Mouse (Mus musculus): Measurements from ENCODE around the gene Gpr21.
"Not testable (repeated sequence)": the region's sequence is repeated elsewhere in the genome, so short reads cannot be mapped to it uniquely, and the experiment has no call there.

The Gpr21 gene

GRCm38 (mm10) chr2:37516030-37516710 lies at the start of gene Gpr21:
Gpr21 (plus strand) TSS chr2:37516332.
- DNase-seq (ENCODE audit: inconsistent age in 2 of 2, low spot score in 1 of 2): no peak

DNA sequence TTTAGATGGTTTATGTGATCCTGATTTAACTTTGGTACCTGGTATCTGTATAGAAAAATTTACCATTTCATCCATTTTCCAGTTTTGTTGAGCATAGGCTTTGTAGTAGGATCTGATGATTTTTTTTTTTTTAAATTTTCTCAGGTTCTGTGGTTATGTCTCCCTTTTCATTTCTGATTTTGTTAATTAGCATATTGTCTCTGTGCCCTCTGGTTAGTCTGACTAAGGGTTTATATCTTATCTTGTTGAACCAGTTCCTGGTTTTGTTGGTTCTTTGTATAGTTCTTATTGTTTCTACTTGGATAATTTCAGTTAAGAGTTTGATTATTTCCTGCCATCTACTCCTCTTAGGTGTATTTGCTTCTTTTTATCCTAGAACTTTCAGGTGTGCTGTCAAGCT lies 36.6 kb upstream of the Gpr21 start:
- no peak for DNase-seq (ENCODE audit: inconsistent age in 2 of 2, low spot score in 1 of 2)

GRCm38 (mm10) chr2:37480039-37480438 lies 36.1 kb upstream of the Gpr21 start:
- DNase-seq (ENCODE audit: inconsistent age in 2 of 2, low spot score in 1 of 2): no peak

GRCm38 (mm10) chr2:37484165-37484564 lies 32.0 kb upstream of the Gpr21 start:
- DNase-seq (ENCODE audit: inconsistent age in 2 of 2, low spot score in 1 of 2): no peak

DNA sequence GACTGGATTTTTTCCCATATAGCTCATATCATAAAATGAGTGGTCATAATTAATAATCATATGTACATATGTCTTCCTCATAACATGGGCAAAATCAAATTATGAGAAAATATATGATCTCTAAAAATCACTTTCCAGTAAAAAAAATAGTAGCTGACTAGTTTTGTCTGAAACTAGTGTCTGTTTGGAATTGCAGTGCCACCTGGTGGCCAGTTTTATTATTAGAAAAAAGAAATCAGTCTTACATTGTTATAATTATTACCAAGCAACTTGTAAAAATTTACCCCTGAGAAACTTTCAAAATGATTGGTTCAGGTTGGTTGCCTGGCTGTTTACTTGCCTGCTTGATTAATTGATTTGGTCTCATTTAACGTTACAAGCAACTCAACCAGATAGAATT lies 30.8 kb upstream of the Gpr21 start:
- peak in 1 of 2 experiments; percentile 82 for DNase-seq (ENCODE audit: inconsistent age in 2 of 2, low spot score in 1 of 2)

- no peak for DNase-seq (ENCODE audit: inconsistent age in 2 of 2, low spot score in 1 of 2)
Observed at GRCm38 (mm10) chr2:37486408-37486807, 29.7 kb upstream of the Gpr21 start.

DNA sequence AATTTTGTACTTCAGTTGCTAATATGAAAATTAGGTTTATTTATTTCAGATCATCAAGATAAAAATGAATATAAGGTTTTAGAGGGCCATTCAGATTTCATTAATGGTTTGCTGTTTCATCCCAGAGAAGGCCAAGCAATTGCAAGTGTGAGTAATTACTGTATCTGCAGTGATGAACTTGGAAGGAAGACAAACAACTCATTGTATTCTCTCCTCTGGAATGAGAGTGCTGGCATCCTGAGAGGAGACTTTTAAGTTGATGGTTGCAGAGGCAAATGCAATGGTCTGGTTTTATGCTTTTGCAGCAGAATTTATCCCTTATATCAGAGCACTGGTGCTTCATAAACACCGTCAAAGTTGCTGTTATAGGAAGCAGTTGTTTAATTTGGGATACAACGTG lies 27.2 kb upstream of the Gpr21 start:
- no peak for DNase-seq (ENCODE audit: inconsistent age in 2 of 2, low spot score in 1 of 2)

DNA sequence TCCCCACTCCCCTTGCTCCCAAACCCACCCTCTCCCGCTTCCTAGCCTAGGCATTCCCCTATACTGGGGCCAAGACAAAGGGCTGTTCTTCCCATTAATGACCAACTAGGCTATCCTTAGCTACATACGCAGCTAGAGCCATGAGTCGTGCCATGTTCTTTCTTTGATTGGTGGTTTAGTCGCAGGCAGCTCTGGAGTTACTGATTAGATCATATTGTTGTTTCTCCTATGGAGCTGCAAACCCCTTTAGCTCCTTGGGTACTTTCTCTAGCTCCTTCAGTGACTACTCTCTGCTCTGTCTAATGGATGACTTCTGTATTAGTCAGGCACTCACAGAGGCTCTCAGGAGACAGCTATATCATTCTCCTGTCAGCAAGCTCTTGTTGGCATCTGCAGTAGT lies 18.8 kb upstream of the Gpr21 start:
- DNase-seq (ENCODE audit: inconsistent age in 2 of 2, low spot score in 1 of 2): no peak

DNA sequence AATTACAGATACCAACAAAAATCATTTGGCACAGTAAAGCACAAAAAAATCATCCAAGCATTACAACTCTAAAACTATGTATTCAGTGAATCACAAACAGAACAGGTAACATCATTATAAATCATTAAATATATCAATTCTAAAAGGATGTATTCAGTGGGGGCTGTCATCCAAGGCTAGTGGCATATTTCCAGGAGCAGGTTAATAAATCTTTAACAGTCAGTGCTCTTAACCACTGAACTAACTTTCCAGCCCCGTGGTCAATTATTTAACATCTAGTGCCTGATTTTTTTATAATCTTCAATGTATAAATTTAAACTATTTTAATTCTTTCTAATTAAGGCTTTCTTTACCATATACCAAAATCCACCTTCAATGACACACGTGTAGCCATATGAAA lies 10.3 kb upstream of the Gpr21 start:
- DNase-seq (ENCODE audit: inconsistent age in 2 of 2, low spot score in 1 of 2): not testable (repeated sequence)

GRCm38 (mm10) chr2:37511134-37511901 lies 4.8 kb upstream of the Gpr21 start:
- DNase-seq (ENCODE audit: inconsistent age in 2 of 2, low spot score in 1 of 2): no peak

DNA sequence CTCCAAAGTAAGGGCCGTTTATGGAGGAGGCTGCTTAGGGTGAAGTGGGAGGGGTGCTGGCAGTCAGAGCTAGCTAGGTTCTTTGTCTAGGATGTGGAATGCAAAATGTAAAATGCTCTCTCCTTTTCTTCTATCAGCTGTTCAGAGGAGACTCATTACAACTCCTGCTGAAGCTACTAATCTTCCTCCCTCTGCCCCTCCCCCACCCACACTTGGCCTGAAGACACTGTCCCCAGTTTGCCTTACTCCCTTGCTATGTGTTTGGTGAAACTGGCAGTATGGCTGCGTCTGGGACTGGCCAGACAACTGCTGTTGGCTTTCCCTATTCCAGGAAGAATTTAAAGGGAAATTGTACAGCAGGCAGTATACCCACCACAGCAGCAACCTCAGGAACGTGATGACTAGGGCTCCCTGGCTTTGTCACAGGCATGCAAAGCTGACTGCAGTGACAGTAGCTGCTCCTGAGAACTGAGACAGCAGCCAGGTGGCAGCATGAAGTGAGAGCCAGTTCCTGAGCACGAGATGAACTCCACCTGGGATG lies 860 bp downstream of the Gpr21 start:
- no peak for DNase-seq (ENCODE audit: inconsistent age in 2 of 2, low spot score in 1 of 2)

GRCm38 (mm10) chr2:37518561-37519285 lies 2.6 kb downstream of the Gpr21 start:
- no peak for DNase-seq (ENCODE audit: inconsistent age in 2 of 2, low spot score in 1 of 2)

DNA sequence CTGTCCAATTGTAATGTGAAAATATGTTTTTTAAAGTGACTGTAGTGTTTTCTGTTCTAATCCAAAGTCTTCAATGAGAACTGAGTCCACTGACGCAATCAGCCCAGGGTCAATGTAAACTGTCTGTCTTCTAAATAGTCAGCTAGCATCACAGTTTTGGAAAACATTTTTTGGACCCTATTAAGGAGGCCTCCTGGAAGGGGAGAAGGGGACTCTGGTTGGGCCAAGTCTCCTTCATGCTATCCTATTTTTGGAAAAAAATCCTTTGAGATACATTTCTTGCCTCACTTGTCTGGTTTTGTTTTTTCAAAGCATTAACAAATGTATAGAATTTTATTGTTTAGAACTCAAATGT lies 3.1 kb downstream of the Gpr21 start:
- no peak for DNase-seq (ENCODE audit: inconsistent age in 2 of 2, low spot score in 1 of 2)

GRCm38 (mm10) chr2:37527587-37527986 lies 11.5 kb downstream of the Gpr21 start:
- DNase-seq (ENCODE audit: inconsistent age in 2 of 2, low spot score in 1 of 2): no peak

DNA sequence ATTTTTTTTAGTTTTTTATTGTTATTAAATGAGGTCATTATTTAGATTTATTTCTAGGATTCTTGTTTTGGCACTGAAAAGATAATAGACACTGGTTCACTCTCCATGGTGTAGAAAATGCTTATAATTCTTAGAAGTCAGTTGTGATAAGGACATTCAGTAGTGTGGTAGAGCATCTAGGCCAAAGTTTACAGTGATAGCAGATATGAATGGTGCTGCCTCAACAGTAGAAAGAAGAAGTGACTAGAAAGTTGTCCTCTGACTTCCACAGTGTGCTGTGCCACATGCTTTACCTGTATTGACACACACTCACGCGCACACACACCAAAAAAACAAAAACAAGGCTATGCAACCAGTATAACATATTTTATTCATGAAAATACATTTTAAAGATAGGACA lies 13.3 kb downstream of the Gpr21 start:
- DNase-seq (ENCODE audit: inconsistent age in 2 of 2, low spot score in 1 of 2): no peak

DNA sequence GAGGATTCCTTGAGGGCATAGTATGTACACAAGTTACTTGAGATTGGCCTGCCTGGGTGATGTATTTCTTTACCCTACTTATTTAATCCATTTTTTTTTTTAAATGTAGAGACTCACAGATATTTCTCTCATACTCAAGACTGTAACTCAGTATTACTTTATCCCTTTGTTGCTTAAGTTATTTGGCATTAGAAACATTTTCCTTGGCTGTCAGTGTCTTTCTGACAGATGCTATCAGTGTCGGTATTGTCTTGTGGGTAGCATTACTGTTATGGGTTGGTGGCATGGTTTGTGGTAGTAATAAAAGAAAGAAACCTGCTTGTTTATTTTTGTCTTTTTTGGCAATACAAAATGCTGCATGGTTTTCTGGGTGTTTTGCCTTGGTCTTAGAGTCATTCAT lies 14.6 kb downstream of the Gpr21 start:
- DNase-seq (ENCODE audit: inconsistent age in 2 of 2, low spot score in 1 of 2): no peak

GRCm38 (mm10) chr2:37531639-37532038 lies 15.5 kb downstream of the Gpr21 start:
- no peak for DNase-seq (ENCODE audit: inconsistent age in 2 of 2, low spot score in 1 of 2)

GRCm38 (mm10) chr2:37549346-37550012 lies 33.3 kb downstream of the Gpr21 start:
- DNase-seq (ENCODE audit: inconsistent age in 2 of 2, low spot score in 1 of 2): peak in 1 of 2 experiments; percentile 44

DNA sequence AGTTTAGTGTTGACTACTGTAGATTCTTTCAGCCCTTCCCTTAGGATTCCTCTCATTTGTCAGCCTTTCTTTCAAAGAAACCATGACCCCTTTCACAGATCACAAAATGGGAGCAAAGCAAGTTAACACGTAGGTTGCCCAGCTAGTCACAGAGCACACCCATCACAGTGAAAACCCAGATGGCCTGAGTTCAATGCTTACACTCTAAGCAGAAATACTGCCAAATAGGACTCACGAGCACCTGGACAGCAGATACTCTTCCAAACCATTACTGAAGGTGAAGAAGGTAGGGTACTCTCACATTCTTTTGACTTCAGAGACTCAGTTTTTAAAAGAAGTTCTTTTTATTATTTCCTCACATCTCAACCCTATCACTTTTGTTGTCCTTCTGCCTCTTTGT lies 40.2 kb downstream of the Gpr21 start:
- DNase-seq (ENCODE audit: inconsistent age in 2 of 2, low spot score in 1 of 2): no peak

DNA sequence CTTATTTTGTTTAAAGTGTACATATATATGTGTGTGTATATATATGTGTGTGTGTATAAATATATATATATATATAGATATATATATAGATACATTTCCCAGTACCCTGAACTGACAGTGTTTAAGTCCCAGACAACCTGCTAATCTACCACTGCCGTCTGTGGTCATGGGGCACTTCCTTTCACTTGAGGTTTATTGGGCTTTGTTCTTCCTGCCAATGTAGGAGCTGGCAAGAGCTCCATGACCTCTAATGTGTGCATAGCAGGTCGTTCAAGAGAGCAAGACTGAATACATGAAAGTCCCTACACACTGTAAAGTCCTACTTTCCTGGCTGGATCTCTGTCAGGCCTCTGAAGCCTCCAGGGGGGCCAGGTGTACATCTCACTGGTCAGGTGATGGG lies 49.4 kb downstream of the Gpr21 start:
- DNase-seq (ENCODE audit: inconsistent age in 2 of 2, low spot score in 1 of 2): no peak

GRCm38 (mm10) chr2:37566035-37566434 lies 49.9 kb downstream of the Gpr21 start:
- no peak for DNase-seq (ENCODE audit: inconsistent age in 2 of 2, low spot score in 1 of 2)
